Mouse (Mus musculus): Measurements from ENCODE around the gene Appl1. TPM values are rescaled to one million over a fixed set of nuclear protein-coding genes. Genes with fewer than 3 reads are reported as not detected.

Appl1 gene
- total and polyA plus RNA-seq, 3 experiments = 2.5 to 4.5 TPM; not detected in 1

- Histone ChIP-seq H3K27me3 (ENCODE audit: control insufficient read depth in 1 of 2, insufficient read depth in 2 of 2, low read length in 2 of 2) (no peaks in the 10 kb centered on the region), H3K27ac (ENCODE audit: control insufficient read depth, low read depth, low read length) (no peak overlapping the region), H3K4me3 (ENCODE audit: control insufficient read depth in 1 of 2, insufficient read depth in 1 of 2, low read depth in 2 of 2, low read length in 2 of 2) (no peak overlapping the region), H3K9ac (ENCODE audit: control insufficient read depth, low read depth, low read length, poor library complexity, severe bottlenecking) (no peak overlapping the region), H3K4me1 (ENCODE audit: control insufficient read depth in 1 of 2, insufficient read depth in 2 of 2, low read length in 2 of 2) (no peaks in the 10 kb centered on the region), H3K36me3 (ENCODE audit: control insufficient read depth in 1 of 2, insufficient read depth in 2 of 2, low read length in 2 of 2) (no peaks in the 10 kb centered on the region), H3K79me2 (ENCODE audit: control insufficient read depth, insufficient read depth, low read length, poor library complexity) (no peaks in the 10 kb centered on the region), H3K9me3 (replicated peaks; ENCODE audit: insufficient read depth, low read length) (no peaks in the 10 kb centered on the region)
- TF ChIP-seq USF1 (IDR thresholded peaks at IDR 0.05; ENCODE audit: low read depth, low read length) = no peak
- no peak for TF ChIP-seq ZNF384 (IDR thresholded peaks at IDR 0.05; ENCODE audit: low read depth, low read length)
- no peak for TF ChIP-seq TBP (IDR thresholded peaks at IDR 0.05; ENCODE audit: low read depth, low read length)
- no peak for TF ChIP-seq NRF1 (IDR thresholded peaks at IDR 0.05; ENCODE audit: insufficient read depth, low read depth, low read length, poor library complexity, severe bottlenecking)
- TF ChIP-seq MYC (IDR thresholded peaks at IDR 0.05; ENCODE audit: low read depth, low read length) = no peak
- TF ChIP-seq POLR2AphosphoS5 (IDR thresholded peaks at IDR 0.05; ENCODE audit: borderline replicate concordance, low read depth, low read length) = no peak
- no peak for TF ChIP-seq E2F4 (IDR thresholded peaks at IDR 0.05; ENCODE audit: borderline replicate concordance, low read depth, low read length)
- no peak for TF ChIP-seq POLR2AphosphoS2 (IDR thresholded peaks at IDR 0.05; ENCODE audit: low read length)
- no peak for TF ChIP-seq ZKSCAN1 (IDR thresholded peaks at IDR 0.05; ENCODE audit: low read depth, low read length)
- no peak for TF ChIP-seq MXI1 (IDR thresholded peaks at IDR 0.05; ENCODE audit: low read depth, low read length)
- TF ChIP-seq RCOR1 (IDR thresholded peaks at IDR 0.05; ENCODE audit: low read depth, low read length) = no peak
- TF ChIP-seq GABPA (IDR thresholded peaks at IDR 0.05; ENCODE audit: low read depth, low read length) = no peak
- TF ChIP-seq ELF1 (IDR thresholded peaks at IDR 0.05; ENCODE audit: low read depth, low read length) = no peak
- no peak for DNase-seq (ENCODE audit: low read depth, low spot score)
Observed at GRCm38 (mm10) chr14:26913681-26914268, 57.3 kb downstream of the Appl1 start.

GRCm38 (mm10) chr14:26911826-26912225 is 59.2 kb downstream of the Appl1 start:
- Histone ChIP-seq H3K36me3 (ENCODE audit: control insufficient read depth in 1 of 2, insufficient read depth in 2 of 2, low read length in 2 of 2) (no peaks in the 10 kb centered on the region), H3K9ac (ENCODE audit: control insufficient read depth, low read depth, low read length, poor library complexity, severe bottlenecking) (no peak overlapping the region), H3K27ac (ENCODE audit: control insufficient read depth, low read depth, low read length) (no peak overlapping the region), H3K27me3 (ENCODE audit: control insufficient read depth in 1 of 2, insufficient read depth in 2 of 2, low read length in 2 of 2) (0 out of 4 replicates have a peak, but pooled peaks cover 0 to 2% of the 10 kb centered on the region in 2 experiments), H3K79me2 (ENCODE audit: control insufficient read depth, insufficient read depth, low read length, poor library complexity) (no peaks in the 10 kb centered on the region), H3K9me3 (replicated peaks; ENCODE audit: insufficient read depth, low read length) (no peaks in the 10 kb centered on the region), H3K4me3 (ENCODE audit: control insufficient read depth in 1 of 2, insufficient read depth in 1 of 2, low read depth in 2 of 2, low read length in 2 of 2) (no peak overlapping the region), H3K4me1 (ENCODE audit: control insufficient read depth in 1 of 2, insufficient read depth in 2 of 2, low read length in 2 of 2) (no peaks in the 10 kb centered on the region)
- TF ChIP-seq GABPA (IDR thresholded peaks at IDR 0.05; ENCODE audit: low read depth, low read length) (no peak), RAD21 (IDR thresholded peaks at IDR 0.05; ENCODE audit: low read depth, low read length) (no peak), MXI1 (IDR thresholded peaks at IDR 0.05; ENCODE audit: low read depth, low read length) (no peak), ZNF384 (IDR thresholded peaks at IDR 0.05; ENCODE audit: low read depth, low read length) (no peak), E2F4 (IDR thresholded peaks at IDR 0.05; ENCODE audit: borderline replicate concordance, low read depth, low read length) (no peak), TCF12 (IDR thresholded peaks at IDR 0.05; ENCODE audit: low read depth, low read length) (no peak), ELF1 (IDR thresholded peaks at IDR 0.05; ENCODE audit: low read depth, low read length) (no peak), NRF1 (IDR thresholded peaks at IDR 0.05; ENCODE audit: insufficient read depth, low read depth, low read length, poor library complexity, severe bottlenecking) (no peak), MEF2A (IDR thresholded peaks at IDR 0.05; ENCODE audit: extremely low read depth, insufficient replicate concordance, low read depth, low read length, poor library complexity, severe bottlenecking) (no peak), TBP (IDR thresholded peaks at IDR 0.05; ENCODE audit: low read depth, low read length) (no peak), CHD1 (IDR thresholded peaks at IDR 0.05; ENCODE audit: low read depth, low read length) (no peak), USF1 (IDR thresholded peaks at IDR 0.05; ENCODE audit: low read depth, low read length) (no peak), POLR2AphosphoS5 (IDR thresholded peaks at IDR 0.05; ENCODE audit: borderline replicate concordance, low read depth, low read length) (no peak), MAZ (IDR thresholded peaks at IDR 0.05; ENCODE audit: low read depth, low read length) (no peak)
- no peak for DNase-seq (ENCODE audit: low read depth, low spot score)

Measured in MEL (cell line).